Mouse (Mus musculus): ENCODE measurements around the gene Slit3.

GRCm38 (mm10) chr11:35295162-35295799 is 174.3 kb downstream of the Slit3 start:
- TF ChIP-seq GATA1 (IDR thresholded peaks at IDR 0.05; ENCODE audit: borderline replicate concordance, low read length), result no peak
- TF ChIP-seq FLI1 (IDR thresholded peaks at IDR 0.05; ENCODE audit: low read length), result no peak
